Mouse (Mus musculus) brain, adult 2 months (tissue): ENCODE measurements at regions not wholly inside any gene's neighbourhood (a gene's known extent, or its start where the extent isn't known, plus 50 kb on each side); places are given as distances from the start of the nearest gene placed in this dataset.

Experiments
- DNase-seq: peaks from one replicate; pipeline ENCODE4 v3.0.0; 2011; ENCODE audit warnings: low read depth, low spot score

DNA sequence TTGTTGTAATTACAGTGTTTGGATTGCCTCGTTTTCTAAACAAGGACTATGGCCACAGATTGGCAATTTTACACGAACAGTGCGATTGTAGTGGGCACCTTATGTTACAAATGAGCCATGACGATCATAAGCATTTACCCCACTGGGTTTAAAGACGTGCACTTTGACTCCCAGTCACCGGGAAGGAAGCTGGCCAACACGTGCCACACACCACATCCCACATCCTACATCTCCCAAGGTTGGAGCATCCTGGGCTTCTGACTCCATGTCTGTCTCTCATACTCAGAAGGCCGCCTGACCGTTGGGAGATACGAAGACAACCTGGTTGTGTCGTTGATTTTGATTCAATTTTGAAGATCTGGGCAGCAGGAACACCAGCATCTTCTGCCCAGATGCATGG, 159.8 kb upstream of the Tshz3 start:
- no peak for DNase-seq

DNA sequence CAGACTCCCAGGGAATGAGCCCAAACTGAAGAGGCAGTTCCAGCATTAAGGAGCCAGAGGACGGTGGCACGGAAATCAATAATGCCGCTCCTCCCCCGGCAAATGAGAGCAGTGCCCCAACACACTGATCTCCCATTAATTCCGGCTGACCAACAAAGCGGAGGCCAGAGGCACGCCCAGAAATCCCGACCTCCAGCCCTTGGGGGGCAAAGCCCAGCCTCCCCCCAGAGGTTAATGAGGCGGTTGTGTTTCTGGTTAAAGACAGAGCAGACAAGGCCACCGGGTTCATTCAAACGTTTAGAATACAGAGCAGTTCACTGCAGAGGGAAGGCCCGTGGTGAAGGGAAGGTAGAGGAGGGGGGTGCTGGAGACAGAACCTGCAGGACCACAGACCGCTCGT, 149.9 kb upstream of the Tshz3 start:
- DNase-seq = no peak

DNA sequence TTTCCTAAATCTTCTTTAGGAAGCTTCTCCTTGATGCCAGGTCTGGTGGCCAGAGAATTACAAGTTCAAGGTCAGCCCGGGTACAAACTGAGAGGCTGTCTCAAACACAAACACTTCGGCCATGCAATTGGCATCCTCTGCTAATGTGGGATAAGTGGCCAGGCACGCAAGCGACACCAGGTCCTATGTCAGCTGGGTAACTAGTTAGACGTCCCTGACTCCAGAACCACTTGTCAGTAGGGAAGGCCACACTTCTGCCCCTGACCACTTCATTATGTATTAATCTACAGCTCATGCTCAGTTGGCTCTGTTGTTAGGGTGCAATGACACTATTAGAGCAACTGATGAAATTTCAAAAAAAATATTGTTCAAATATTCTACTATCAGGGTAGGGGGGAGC, 149.5 kb upstream of the Tshz3 start:
- DNase-seq = no peak

DNA sequence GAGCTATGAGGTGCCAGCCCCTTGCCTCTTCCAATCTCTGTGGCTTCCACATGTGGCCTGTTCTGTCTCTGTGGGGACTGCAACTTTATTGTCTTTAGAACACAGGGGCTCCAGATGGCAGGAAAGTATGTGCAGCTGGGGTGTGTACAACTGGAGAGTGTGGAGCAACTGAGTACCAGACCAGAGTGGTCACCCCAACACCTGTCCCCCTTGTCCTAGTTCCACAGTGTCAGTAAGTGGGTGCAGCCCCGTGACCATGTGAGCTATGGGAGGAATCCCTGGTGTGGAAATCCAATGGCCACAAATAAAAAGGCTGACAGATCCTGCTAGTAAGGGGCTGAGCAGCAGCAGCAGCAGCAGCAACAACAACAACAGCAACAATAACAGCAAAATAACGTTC, 126.9 kb upstream of the Tshz3 start:
- no peak for DNase-seq

DNA sequence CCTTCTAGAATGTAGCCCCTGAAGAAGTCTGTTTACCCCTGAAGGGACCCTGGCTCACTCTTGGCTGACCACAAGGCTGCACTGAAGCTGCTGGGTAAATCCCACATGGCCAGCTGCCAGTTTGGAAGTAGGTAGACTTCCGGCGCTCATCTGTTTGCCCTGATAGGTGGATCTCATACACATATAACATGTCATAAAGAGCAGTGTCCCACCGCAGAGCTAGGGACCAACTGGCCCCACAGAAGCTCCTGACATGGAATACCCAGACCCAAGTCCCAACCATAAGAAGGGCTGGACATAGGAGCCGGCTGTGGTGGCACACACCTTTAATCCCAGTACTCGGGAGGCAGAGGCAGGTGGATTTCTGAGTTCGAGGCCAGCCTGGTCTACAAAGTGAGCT, 115.8 kb upstream of the Tshz3 start:
- no peak for DNase-seq

DNA sequence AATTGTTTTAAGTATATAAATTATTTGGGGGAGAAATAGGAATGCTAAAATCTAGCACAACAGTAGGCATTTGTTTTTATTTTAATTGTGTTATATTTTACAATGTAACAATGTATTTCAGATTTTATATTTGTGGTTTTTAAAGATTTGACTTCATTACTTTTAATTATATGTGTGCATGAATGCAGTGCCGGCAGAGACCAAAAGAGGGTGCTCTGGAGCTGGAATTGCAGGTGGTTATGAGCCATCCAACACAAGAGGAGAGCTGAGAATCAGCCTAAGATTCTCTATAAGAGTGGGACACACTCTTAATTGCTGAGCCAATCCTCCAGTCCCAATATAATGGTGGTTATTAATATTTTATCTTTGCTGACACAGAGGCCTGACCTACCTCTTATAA, 112.9 kb upstream of the Tshz3 start:
- no peak for DNase-seq

DNA sequence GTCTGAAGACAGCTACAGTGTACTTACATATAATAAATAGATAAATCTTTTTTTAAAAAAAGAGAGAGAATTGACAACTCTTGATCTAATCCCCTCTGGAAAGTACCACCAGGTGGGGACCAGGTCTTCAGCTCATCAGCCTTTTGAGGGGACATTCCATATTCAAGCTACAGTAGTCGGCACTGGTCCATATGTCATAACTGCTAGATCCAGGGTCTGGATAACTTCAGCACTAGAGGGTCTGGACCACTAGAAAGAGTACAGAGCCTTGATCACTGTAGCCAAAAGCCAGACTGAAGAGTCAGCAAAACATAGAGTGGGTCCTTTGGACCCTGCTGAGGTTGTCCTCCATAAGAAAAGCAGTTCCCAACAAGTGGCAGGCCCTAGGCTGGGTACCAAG, 106.4 kb upstream of the Tshz3 start:
- no peak for DNase-seq

DNA sequence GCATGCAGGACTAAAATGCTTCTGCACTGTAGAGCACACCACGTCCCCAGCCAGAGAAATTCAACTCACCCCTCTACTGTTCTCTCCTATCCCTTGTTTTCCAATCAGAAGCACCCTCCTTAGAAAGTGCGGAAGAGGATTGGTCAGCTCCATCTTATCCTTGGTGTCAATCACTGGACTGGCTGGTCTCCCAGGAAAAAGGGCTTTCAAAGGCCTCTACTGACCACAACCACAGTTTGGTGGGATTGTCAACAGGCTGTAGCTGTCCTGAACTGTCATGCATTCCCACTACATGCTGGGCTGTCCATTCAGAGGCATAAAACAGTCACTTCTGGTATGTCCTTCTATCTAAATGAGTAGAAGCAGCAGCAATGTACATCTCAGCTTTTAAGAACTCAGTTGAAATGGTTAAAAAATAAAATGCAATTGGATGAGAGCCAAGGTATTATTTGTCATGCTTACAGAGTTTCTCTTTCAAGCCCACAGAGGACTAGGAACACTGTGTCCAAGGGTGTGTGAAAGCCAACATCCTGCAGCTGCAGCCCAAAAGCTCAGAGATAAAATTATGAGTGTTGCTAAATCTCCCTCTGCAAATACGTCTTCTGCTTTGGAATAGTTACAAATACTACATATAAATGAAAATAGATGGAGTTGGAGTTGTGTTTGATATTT, 101.2 kb upstream of the Tshz3 start:
- no peak for DNase-seq

DNA sequence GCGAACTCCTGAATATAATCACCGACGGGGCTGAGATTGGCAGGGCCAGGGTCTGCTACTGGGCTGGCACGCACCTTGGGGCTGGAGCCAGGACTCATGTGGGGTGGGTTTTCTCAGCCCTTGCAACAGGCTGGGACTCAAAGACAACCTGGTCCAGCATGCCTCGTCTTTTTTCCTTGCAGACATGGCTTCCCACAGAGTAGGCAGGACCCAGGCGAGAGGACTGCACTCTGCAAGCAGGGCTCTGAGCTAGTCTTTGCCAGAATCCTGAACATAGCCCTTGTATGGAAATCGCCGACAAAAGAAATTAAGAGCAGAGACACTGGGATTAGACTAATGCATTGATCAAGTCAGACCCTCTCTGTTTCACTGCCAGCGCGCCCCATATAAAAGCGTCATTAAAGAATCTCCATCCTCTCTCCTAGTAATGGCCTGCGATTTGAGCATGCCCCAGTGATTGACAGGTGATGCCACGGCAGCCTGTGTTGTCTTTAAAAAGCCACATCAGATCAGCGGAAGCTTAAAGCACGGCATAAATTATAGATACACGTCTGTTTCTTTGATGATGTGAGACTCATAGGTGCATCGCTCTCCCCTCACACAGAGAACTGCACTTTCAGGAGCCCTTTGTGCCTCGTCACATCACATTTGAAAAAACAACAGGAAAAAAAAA, 92.8 kb upstream of the Tshz3 start:
- no peak for DNase-seq

DNA sequence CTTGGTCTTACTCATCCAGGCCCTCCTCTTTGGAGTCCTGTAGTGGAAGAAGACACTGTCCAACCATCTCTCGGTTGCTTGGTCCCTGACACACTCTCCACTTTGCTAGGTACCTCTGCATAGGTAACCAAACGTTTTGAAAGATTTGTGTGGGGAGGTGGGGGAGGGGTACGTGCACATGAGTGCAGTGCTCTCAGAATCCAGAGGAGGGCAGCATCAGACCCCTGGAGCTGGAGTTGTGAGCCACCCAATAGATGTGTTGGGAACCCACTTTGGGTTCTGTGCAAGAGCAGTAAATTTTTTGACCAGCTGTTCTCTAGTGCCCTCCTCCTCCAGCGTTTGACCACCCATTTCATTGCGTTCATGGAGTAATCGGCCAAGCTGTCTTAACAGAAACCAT, 77.7 kb upstream of the Tshz3 start:
- no peak for DNase-seq

DNA sequence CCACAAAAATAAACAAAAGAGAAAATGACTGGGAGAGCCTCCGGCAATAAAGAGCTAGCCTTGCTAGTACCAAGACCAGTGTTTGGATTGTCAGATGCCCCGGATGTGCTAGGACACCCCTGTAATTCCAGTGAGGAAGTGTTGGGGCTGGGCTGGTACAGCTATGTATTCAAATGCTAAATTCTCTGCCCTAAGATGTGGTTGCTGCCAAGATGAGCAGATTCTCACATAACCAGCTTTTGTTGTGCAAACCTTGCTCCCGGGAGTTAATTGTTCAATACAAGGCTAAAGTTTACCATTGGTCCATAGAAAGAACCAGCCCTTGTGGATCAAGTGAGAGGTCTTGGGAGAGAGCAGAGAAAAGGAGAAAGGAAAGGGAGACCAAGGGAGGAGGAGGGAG, 53.7 kb upstream of the Tshz3 start:
- no peak for DNase-seq
